20 mouse cellular contexts compared by ENCODE assay signal in the genomic region with DNA sequence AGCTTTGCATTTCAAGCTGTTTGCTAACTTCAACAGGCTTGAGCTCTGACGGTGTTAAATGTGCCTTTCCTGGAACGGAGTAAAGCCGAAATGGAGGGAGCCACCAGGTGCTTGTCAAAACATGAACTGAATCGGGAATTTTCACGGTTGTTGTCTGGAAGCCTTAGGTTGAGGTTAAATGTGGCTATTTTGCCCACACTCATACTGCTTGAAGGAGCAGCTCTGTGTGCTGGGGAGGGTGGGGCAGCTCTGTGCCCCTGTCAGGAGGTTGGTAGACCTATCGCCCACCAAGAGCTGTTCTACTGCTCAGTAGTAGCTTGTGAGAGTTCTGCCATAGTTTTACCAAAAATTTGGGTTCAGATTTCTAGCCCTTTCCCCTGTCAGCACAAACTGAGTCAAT.
DNase-seq lines count a peak whose midpoint lies in the region; ATAC-seq and TF ChIP-seq lines count a peak whose summit lies in the region.
"Had no signal": no experiment of that assay in that cellular context is flagged by ENCODE, and none has a peak within 500 bp of the region (broad histone marks: within the 10 kb centered on the region; RNA-seq: fewer than 3 reads in every experiment).

No protein-coding gene starts in this region.

- no peaks in the 10 kb centered on the region for H3K9me3 ChIP-seq in lung, embryonic 15.5 days
- no peaks in the 10 kb centered on the region for H3K9me3 ChIP-seq in intestine, postnatal 0 days (ENCODE audit: control insufficient read depth)
- no peaks in the 10 kb centered on the region for H3K9me3 ChIP-seq in stomach, postnatal 0 days (ENCODE audit: control insufficient read depth, low read length)
- H3K9me3 ChIP-seq: forebrain, embryonic 12.5 days; heart, embryonic 10.5 days; hindbrain, embryonic 13.5 days; neural tube, embryonic 12.5 days had no signal

- peaks cover 32% of the 10 kb centered on the region for H3K4me1 ChIP-seq in kidney, adult 2 months (ENCODE audit: control insufficient read depth, insufficient read depth, low read length)
- no peaks in the 10 kb centered on the region for H3K4me1 ChIP-seq in lung, embryonic 15.5 days
- H3K4me1 ChIP-seq in intestine, postnatal 0 days (replicated peaks; ENCODE audit: control insufficient read depth, insufficient read depth, low read length), result no peaks in the 10 kb centered on the region
- no peaks in the 10 kb centered on the region for H3K4me1 ChIP-seq in stomach, postnatal 0 days (replicated peaks; ENCODE audit: control insufficient read depth, insufficient read depth)
- H3K4me1 ChIP-seq: forebrain, embryonic 12.5 days; hindbrain, embryonic 13.5 days; neural tube, embryonic 12.5 days had no signal

- peak; percentile 46; the same call in 1 of the 2 replicates for ATAC-seq in lung, embryonic 15.5 days (ENCODE audit: borderline replicate concordance, extremely low read depth, low FRiP score, low TSS enrichment)
- no peak for ATAC-seq in intestine, postnatal 0 days
- peak; percentile 34; the same call in 1 of the 2 replicates for ATAC-seq in stomach, postnatal 0 days (ENCODE audit: low FRiP score, low TSS enrichment)

- H3K27ac ChIP-seq in kidney, adult 2 months (ENCODE audit: insufficient read depth, low read depth, low read length), result peak overlapping the region; percentile 99
- peak overlapping the region; percentile 56 for H3K27ac ChIP-seq in lung, embryonic 15.5 days
- peak overlapping the region; percentile 62 for H3K27ac ChIP-seq in intestine, postnatal 0 days (ENCODE audit: low read depth, low read length)
- H3K27ac ChIP-seq in stomach, postnatal 0 days (replicated peaks), result peak overlapping the region; percentile 88
- H3K27ac ChIP-seq: forebrain, embryonic 12.5 days; heart, embryonic 10.5 days; hindbrain, embryonic 13.5 days; neural tube, embryonic 12.5 days had no signal

- H3K4me2 ChIP-seq in lung, embryonic 15.5 days, result peak overlapping the region; percentile 20
- H3K4me2 ChIP-seq in intestine, postnatal 0 days (replicated peaks; ENCODE audit: low read depth), result peak overlapping the region; percentile 57
- H3K4me2 ChIP-seq in stomach, postnatal 0 days (replicated peaks; ENCODE audit: low read depth), result peak overlapping the region; percentile 51
- H3K4me2 ChIP-seq: forebrain, embryonic 12.5 days; hindbrain, embryonic 13.5 days; neural tube, embryonic 12.5 days had no signal

- no peak for DNase-seq in kidney, adult 2 months
- no peak for DNase-seq in kidney, adult 9 months
- DNase-seq in lung, postnatal 36 days, result no peak
- DNase-seq in stomach, postnatal 0 days (ENCODE audit: low spot score), result peak; percentile 29
- no peak for DNase-seq in adrenal gland, adult 18-20 months (ENCODE audit: low spot score in 2 of 2)
- DNase-seq: adrenal gland, postnatal 10 days; cerebellum, adult 18-20 months; cerebellum, postnatal 36 days; gastrocnemius, postnatal 36 days; heart, postnatal 14 days; layer of hippocampus, adult 9-11 months; lung, postnatal 10 days; thymus, postnatal 25 days had no signal

- H3K4me3 ChIP-seq in kidney, adult 2 months (ENCODE audit: insufficient read depth, low read depth, low read length), result peak overlapping the region; percentile 58
- H3K4me3 ChIP-seq in lung, embryonic 15.5 days, result 0 out of 2 replicates have a peak overlapping the region, but pooled peaks have one; percentile 1
- H3K4me3 ChIP-seq in intestine, postnatal 0 days (ENCODE audit: low read depth, low read length), result peak overlapping the region; percentile 33
- peak overlapping the region; percentile 37 for H3K4me3 ChIP-seq in stomach, postnatal 0 days (ENCODE audit: low read depth, low read length)
- H3K4me3 ChIP-seq: forebrain, embryonic 12.5 days; heart, embryonic 10.5 days; hindbrain, embryonic 13.5 days; neural tube, embryonic 12.5 days had no signal

- H3K9ac ChIP-seq in lung, embryonic 15.5 days, result no peak overlapping the region
- H3K9ac ChIP-seq in intestine, postnatal 0 days (ENCODE audit: low read depth, low read length), result peak overlapping the region; percentile 26; the same call in 1 of the 2 replicates
- H3K9ac ChIP-seq in stomach, postnatal 0 days (ENCODE audit: low read length), result peak overlapping the region; percentile 55
- H3K9ac ChIP-seq: forebrain, embryonic 12.5 days; hindbrain, embryonic 13.5 days; neural tube, embryonic 12.5 days had no signal

- 57% methylated on average over 6 of the region's 6 CpGs for WGBS in kidney, adult 2 months
- WGBS in lung, embryonic 15.5 days, result 55% methylated on average over 6 of the region's 6 CpGs
- WGBS in intestine, postnatal 0 days, result 46% methylated on average over 6 of the region's 6 CpGs
- 51% methylated on average over 6 of the region's 6 CpGs for WGBS in stomach, postnatal 0 days

- no peaks in the 10 kb centered on the region for H3K36me3 ChIP-seq in kidney, adult 2 months (ENCODE audit: control insufficient read depth, insufficient read depth, low read length)
- H3K36me3 ChIP-seq in lung, embryonic 15.5 days, result no peaks in the 10 kb centered on the region
- H3K36me3 ChIP-seq in intestine, postnatal 0 days (ENCODE audit: control insufficient read depth, insufficient read depth), result no peaks in the 10 kb centered on the region
- H3K36me3 ChIP-seq in stomach, postnatal 0 days (ENCODE audit: control insufficient read depth, insufficient read depth, low read length), result no peaks in the 10 kb centered on the region
- H3K36me3 ChIP-seq: forebrain, embryonic 12.5 days; heart, embryonic 10.5 days; hindbrain, embryonic 13.5 days; neural tube, embryonic 12.5 days had no signal

- no peaks in the 10 kb centered on the region for H3K27me3 ChIP-seq in kidney, adult 2 months (replicated peaks; ENCODE audit: control insufficient read depth, insufficient read depth, low read length)
- H3K27me3 ChIP-seq in lung, embryonic 15.5 days, result no peaks in the 10 kb centered on the region
- no peaks in the 10 kb centered on the region for H3K27me3 ChIP-seq in intestine, postnatal 0 days (replicated peaks; ENCODE audit: control insufficient read depth, insufficient read depth, low read length)
- no peaks in the 10 kb centered on the region for H3K27me3 ChIP-seq in stomach, postnatal 0 days (ENCODE audit: control insufficient read depth, insufficient read depth, low read length)
- H3K27me3 ChIP-seq: CH12.LX; forebrain, embryonic 12.5 days; hindbrain, embryonic 13.5 days; neural tube, embryonic 12.5 days had no signal

- no peak for TF ChIP-seq EP300 in stomach, postnatal 0 days (optimal IDR thresholded peaks at IDR 0.05)

- no peak for TF ChIP-seq POLR2A in kidney, adult 2 months (IDR thresholded peaks at IDR 0.05; ENCODE audit: low read depth, low read length)

- TF ChIP-seq CTCF in kidney, adult 2 months (conservative IDR thresholded peaks at IDR 0.05; ENCODE audit: insufficient read depth, insufficient read length, low read depth, low read length), result no peak
- no peak for TF ChIP-seq CTCF in intestine, postnatal 0 days (IDR thresholded peaks at IDR 0.05; ENCODE audit: low read depth)
- no peak for TF ChIP-seq CTCF in stomach, postnatal 0 days (IDR thresholded peaks at IDR 0.05; ENCODE audit: low read depth)

Comparison
In these comparisons a context has a peak if more than half of its experiments do, and no peak if none do; other contexts are left out.
1. H3K4me3 ChIP-seq: peak in every context shown above with its lines; median percentile 58 in kidney, adult 2 months; 37 in stomach, postnatal 0 days; 33 in intestine, postnatal 0 days; 1 in lung, embryonic 15.5 days.